Mouse (Mus musculus) neural tube, embryonic 15.5 days (tissue): ENCODE measurements around the gene Slc38a1. TPM values are rescaled to one million over a fixed set of nuclear protein-coding genes. Genes with fewer than 3 reads are reported as not detected.

ENCODE experiments used
- ATAC-seq: fragments of 200-750 bp; cut with Nextera tagmentation; 2 replicates; pipeline ENCODE4 v1.8.0; 2017; ENCODE audit warnings: mild to moderate bottlenecking, moderate TSS enrichment, moderate library complexity; ENCODE audit not compliant: low FRiP score
- H3K27ac ChIP-seq: fragments of 300-500 bp; sonication (generic); replicated peaks from 2 replicates; pipeline ENCODE4 v1.5.1; 2015; ENCODE audit warnings: mild to moderate bottlenecking, inconsistent platforms
- H3K27me3 ChIP-seq: fragments of 300-500 bp; sonication (generic); replicated peaks from 2 replicates; pipeline ENCODE4 v1.6.1; 2015; ENCODE audit warnings: inconsistent platforms
- H3K36me3 ChIP-seq: fragments of 300-500 bp; sonication (generic); 2 replicates; pipeline ENCODE4 v1.6.1; 2015; ENCODE audit warnings: inconsistent platforms
- H3K4me1 ChIP-seq: fragments of 300-500 bp; sonication (generic); 2 replicates; pipeline ENCODE4 v1.6.1; 2015; ENCODE audit warnings: inconsistent platforms
- H3K4me2 ChIP-seq: fragments of 300-500 bp; sonication (generic); 2 replicates; pipeline ENCODE4 v1.6.1; 2015; ENCODE audit warnings: inconsistent platforms, mild to moderate bottlenecking, moderate library complexity
- H3K4me3 ChIP-seq: fragments of 300-500 bp; sonication (generic); replicated peaks from 2 replicates; pipeline ENCODE4 v1.5.1; 2015; ENCODE audit warnings: mild to moderate bottlenecking, inconsistent platforms
- H3K9ac ChIP-seq: fragments of 300-500 bp; sonication (generic); replicated peaks from 2 replicates; pipeline ENCODE4 v1.6.1; 2015; ENCODE audit warnings: mild to moderate bottlenecking, inconsistent platforms
- H3K9me3 ChIP-seq: fragments of 300-500 bp; sonication (generic); replicated peaks from 2 replicates; pipeline ENCODE4 v1.6.1; 2016; ENCODE audit warnings: inconsistent platforms
- WGBS: fragments of 180-500 bp; shearing (Covaris S2); methylation state at CpG from one replicate; pipeline ENCODE4 v1.1.7; 2015; ENCODE audit warnings: mixed read lengths; 5-methylcytosine and 5-hydroxymethylcytosine counted together
- polyA plus RNA-seq: library from polyadenylated mRNA; unstranded; fragments of >200 nt; fragmentation: Nextera tagmentation; extraction: Ambion mirVana; gene quantifications from 2 replicates; pipeline ENCODE4 v1.2.1, GENCODE M21; 2015

Slc38a1 gene
- 127 and 134 TPM in 2 replicates for polyA plus RNA-seq

DNA sequence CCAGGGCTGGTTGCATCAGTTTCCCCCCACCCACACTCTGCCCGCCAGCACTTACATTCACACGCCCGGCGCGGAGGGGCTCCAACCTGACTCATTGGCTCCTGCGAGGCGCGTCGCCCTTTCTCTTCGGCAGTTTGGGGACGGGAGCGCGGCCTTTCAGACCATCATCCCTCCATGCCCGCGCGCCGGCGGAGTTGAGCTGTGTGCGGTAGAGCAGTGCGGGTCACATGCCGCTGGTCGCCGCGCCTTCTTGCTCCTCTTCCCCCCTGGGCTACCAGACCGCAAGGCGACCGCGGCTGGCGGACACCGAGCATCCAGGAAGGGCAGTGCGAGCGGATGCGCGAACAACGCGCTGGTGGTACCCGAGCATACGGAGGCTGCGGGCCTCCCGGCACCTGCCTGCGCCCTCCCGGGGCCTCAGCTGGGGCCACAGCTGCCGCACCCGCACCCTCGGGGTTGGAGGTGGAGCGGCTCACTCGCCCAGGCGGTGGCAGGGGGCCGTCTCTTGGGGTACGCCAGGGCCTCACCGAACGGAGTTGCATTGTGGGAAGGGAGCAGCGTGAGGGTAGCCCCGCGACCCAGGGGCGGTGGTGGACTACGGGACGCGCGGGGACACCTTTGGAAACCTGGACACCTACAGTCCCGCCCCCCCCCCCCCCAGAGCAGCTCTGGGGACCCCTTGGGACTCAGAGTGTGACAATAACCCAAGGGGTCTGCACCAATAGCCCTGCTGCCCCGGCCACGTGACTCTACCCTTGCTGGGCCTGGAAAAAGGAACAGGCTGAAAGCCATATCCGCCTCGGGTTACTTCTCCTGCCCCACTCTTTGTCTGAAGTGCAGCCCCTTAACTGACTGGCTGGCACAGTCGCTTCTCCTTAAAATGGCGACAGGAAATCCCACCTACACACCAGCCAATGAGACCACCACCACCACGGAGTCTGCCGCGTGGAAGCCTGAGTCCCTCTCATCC, at the start of gene Slc38a1:
TSS of gene Slc38a1 (minus strand) at position 478 of the 970 bp plus-strand sequence.
- peak within 1 kb of the TSS; percentile 86 for H3K4me3 ChIP-seq
- no peaks in the 10 kb centered on the region for H3K36me3 ChIP-seq
- H3K4me1 ChIP-seq = peaks cover 34% of the 10 kb centered on the region
- H3K4me2 ChIP-seq = peak within 1 kb of the TSS; percentile 81
- peak within 1 kb of the TSS; percentile 100 for H3K9ac ChIP-seq
- H3K27ac ChIP-seq = peak within 1 kb of the TSS; percentile 100
- ATAC-seq = peak; percentile 80
- H3K27me3 ChIP-seq = no peaks in the 10 kb centered on the region
- under 1% methylated on average over 65 of the region's 70 CpGs for WGBS
- no peaks in the 10 kb centered on the region for H3K9me3 ChIP-seq

DNA sequence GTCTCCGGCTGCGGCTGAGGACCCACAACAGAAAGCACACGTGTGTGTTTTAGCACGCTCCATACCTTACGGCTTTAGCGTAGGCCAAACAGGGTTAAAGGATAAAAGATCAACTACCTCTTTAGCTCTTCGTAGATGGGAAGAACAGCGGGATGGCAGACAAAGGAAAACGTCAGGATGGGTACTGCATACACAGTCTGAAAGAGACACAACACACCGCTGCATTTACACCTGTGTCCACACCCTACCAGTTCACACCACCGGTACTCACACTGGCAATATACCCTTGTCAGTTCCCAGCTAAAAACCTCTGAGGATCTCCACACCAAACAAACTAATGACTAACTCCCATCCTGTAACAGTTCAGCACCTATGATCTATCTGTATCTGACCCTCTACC, 49.7 kb upstream of the Slc38a1 start:
- no peak overlapping the region for H3K9ac ChIP-seq
- peaks cover 51% of the 10 kb centered on the region for H3K4me1 ChIP-seq
- H3K9me3 ChIP-seq = no peaks in the 10 kb centered on the region
- no peak for ATAC-seq
- 94% methylated on average over 11 of the region's 11 CpGs for WGBS
- H3K27me3 ChIP-seq = no peaks in the 10 kb centered on the region
- no peak overlapping the region for H3K4me3 ChIP-seq
- H3K4me2 ChIP-seq = no peak overlapping the region
- no peak overlapping the region for H3K27ac ChIP-seq
- H3K36me3 ChIP-seq = peaks cover 84% of the 10 kb centered on the region

DNA sequence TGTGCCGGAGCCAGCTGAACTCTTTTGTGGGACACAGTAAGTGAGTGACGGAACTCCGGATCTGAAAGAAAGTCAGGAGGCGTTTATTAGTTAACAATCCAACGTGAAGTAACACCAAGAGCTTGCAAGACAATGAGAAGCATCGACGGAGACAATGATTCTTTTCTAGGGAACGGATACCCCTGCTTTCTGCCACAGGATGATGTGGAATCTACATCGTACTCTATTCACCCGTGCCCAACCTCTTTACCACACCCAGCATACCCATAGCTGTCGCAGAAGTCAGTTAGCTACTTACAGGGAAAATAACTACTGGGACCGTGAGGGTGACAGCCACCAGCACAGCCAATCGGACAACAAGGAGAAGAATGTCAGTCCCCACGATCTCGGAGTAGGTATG, 48.7 kb upstream of the Slc38a1 start:
- no peak overlapping the region for H3K9ac ChIP-seq
- H3K9me3 ChIP-seq = no peaks in the 10 kb centered on the region
- no peak overlapping the region for H3K27ac ChIP-seq
- 87% methylated on average over 15 of the region's 15 CpGs for WGBS
- no peak overlapping the region for H3K4me3 ChIP-seq
- H3K4me1 ChIP-seq = peaks cover 41% of the 10 kb centered on the region
- no peak for ATAC-seq
- peaks cover 83% of the 10 kb centered on the region for H3K36me3 ChIP-seq
- no peak overlapping the region for H3K4me2 ChIP-seq
- H3K27me3 ChIP-seq = no peaks in the 10 kb centered on the region

DNA sequence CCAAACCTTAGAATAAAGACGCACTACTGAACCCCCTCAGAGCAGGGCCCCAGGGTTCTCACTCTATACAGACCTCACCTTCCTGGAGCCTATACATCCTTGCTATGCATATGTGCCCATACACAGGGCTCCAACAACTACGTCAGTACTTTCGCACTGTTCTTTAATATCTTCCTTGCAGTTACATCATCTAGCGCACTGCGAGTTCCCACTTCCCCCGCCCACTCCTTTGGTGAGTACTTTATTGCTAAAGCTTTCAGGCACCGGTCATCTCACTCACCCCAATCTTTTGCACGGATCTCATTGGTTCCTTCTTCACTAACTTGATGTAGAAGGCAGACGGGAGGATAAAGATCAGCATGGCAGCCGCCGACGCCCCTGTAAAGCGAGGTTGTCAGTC, 48.1 kb upstream of the Slc38a1 start:
- Histone ChIP-seq H3K4me2 (no peak overlapping the region), H3K9ac (no peak overlapping the region), H3K4me3 (no peak overlapping the region), H3K36me3 (peaks cover 80% of the 10 kb centered on the region), H3K9me3 (no peaks in the 10 kb centered on the region), H3K4me1 (peaks cover 36% of the 10 kb centered on the region), H3K27me3 (no peaks in the 10 kb centered on the region), H3K27ac (no peak overlapping the region)
- no peak for ATAC-seq
- WGBS = 94% methylated on average over 13 of the region's 13 CpGs

DNA sequence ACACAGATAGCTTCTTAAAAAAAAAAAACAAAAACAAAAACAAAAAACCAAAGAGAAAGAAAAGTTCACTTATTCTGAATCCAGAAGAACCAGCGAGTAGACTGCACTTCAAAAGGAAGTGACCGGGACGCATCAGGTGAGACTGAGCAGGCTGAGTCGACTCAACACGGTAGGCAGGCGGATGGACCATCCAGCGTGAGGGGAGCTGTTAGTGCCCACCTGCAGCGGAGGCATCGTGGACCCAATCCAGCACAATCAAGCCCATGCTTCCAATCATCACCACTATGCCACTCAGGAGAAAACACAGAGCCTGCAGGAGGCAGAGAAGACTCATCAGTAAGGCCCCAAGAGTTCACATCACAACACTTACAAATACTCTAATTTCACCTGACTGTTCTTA, 47.2 kb upstream of the Slc38a1 start:
- no peaks in the 10 kb centered on the region for H3K27me3 ChIP-seq
- 83% methylated on average over 9 of the region's 9 CpGs for WGBS

DNA sequence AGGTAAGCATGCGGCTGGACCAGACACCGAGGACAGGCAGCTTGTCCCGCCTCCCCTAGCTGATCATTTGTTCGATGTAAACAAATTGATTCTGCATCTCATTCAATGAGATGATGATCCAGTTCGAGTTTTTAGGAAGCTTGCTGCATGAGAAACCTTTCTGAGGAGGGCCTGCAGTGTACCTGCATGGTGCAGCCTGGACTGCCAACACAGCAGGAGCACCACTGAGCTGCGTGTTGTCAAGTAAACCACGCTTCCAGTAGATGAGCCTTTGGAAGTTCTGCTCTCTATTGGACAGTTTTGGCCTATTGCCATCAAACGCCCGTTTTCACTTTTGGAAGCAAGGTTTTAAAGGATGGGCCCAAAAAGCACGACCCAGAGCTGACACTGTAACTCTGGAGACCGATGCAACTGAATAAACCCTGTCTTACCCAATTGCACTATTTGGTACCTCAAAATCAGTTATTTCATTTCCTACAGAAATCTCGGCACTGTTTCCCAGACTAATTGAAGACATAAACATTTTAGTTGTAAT, 46.1 kb upstream of the Slc38a1 start:
- Histone ChIP-seq H3K9ac (no peak overlapping the region), H3K36me3 (peaks cover 61% of the 10 kb centered on the region), H3K4me2 (no peak overlapping the region), H3K27ac (no peak overlapping the region), H3K4me3 (no peak overlapping the region), H3K4me1 (peaks cover 20% of the 10 kb centered on the region), H3K27me3 (no peaks in the 10 kb centered on the region), H3K9me3 (no peaks in the 10 kb centered on the region)
- WGBS = 83% methylated on average over 12 of the region's 12 CpGs
- no peak for ATAC-seq

More for the DNA sequence above, 47.2 kb upstream of the Slc38a1 start:
- no peaks in the 10 kb centered on the region for H3K9me3 ChIP-seq
- peaks cover 71% of the 10 kb centered on the region for H3K36me3 ChIP-seq
- ATAC-seq = no peak
- no peak overlapping the region for H3K4me2 ChIP-seq
- no peak overlapping the region for H3K27ac ChIP-seq
- H3K4me1 ChIP-seq = peaks cover 27% of the 10 kb centered on the region
- no peak overlapping the region for H3K4me3 ChIP-seq
- H3K9ac ChIP-seq = no peak overlapping the region

DNA sequence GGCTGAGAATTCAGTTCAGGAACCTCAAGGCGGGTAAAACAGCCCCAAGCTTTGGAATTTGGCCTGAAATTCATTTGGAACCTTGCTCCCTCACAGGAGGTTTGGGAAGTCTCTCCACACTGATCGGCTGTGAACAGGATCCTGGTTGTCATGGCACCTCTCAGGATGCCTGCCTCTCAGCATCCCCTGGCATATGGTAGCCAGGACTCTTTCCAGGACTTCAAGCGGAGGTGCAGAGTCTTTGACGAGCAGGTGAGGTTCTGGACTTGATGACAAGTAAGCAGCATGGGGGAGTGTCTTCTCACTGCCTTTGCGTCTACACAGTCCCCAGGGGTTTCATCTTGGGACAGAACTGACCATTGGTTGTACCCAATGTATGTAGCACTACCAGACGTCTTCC, 45.3 kb upstream of the Slc38a1 start:
- H3K4me1 ChIP-seq = peaks cover 14% of the 10 kb centered on the region; the same call in 1 of the 2 replicates
- ATAC-seq = no peak
- no peak overlapping the region for H3K9ac ChIP-seq
- WGBS = 83% methylated on average over 6 of the region's 6 CpGs
- no peak overlapping the region for H3K4me2 ChIP-seq
- no peak overlapping the region for H3K27ac ChIP-seq
- peaks cover 53% of the 10 kb centered on the region for H3K36me3 ChIP-seq
- no peaks in the 10 kb centered on the region for H3K9me3 ChIP-seq
- no peak overlapping the region for H3K4me3 ChIP-seq
- no peaks in the 10 kb centered on the region for H3K27me3 ChIP-seq

DNA sequence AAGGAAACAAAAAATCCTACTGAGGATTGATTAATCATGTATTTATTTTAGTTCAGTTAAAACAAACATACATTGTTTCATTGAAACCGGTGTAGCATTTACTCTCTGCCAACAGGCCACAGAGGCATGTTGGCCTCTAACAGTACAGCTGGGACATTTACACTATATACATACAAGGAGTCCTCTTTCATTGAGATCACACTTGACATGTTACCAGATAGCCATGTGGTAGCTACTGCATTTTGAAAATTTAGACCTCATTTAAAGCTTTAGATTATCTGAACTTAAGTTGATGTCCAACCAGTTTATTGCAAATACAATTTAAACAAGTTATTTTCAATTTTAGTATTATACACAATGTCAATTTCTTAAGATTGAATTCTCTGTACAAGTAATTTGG, 44.7 kb upstream of the Slc38a1 start:
- 49% methylated on average over 1 of the region's 1 CpGs for WGBS
- Histone ChIP-seq H3K4me2 (no peak overlapping the region), H3K27me3 (no peaks in the 10 kb centered on the region), H3K9me3 (no peaks in the 10 kb centered on the region), H3K4me1 (peaks cover 13% of the 10 kb centered on the region; the same call in 1 of the 2 replicates), H3K27ac (no peak overlapping the region), H3K36me3 (peaks cover 46% of the 10 kb centered on the region), H3K4me3 (no peak overlapping the region), H3K9ac (no peak overlapping the region)
- ATAC-seq = no peak

DNA sequence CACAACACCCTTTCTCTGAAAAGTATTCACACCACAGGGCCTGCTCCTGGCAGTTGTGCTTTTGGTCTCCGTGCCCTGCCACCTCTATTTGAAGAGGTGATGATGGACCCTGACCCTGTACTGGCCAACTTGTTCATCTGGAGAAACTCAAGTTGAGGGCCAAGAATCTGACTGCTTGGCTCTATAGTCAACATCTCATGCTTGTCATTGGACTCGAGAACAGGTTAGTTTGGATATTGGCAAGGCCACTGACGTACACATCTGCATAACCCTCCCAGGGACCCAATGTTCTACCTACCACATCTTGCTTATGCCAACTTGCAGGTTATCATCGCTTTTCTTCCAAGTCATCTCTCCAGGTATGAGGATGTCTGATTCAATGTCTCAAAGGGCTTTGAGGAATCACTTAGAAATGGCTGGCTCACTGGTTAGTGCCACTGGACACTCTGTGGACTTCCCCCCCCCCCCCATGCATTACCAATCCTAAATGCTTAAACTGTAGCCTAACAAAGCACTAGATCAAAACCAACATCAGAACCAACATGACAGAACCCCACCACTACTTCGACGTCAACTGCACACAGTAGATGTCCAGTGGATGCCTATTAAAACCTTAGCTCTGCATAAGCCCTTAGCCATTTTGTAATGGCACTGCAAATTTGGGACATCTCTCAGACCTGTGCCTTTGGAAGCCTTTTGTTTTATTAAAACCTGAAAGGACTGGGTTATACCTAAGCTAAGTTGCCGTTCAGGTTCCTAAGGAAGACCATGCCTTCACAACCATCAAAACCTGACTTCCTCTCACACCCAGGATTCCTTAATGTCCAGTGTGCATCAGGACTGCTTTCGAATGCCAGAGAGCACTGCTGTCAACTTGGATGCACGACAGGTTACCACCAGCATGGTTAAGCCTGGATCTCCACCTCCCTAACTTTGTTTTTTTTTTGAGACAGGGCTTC, 43.8 kb upstream of the Slc38a1 start:
- no peak overlapping the region for H3K9ac ChIP-seq
- no peaks in the 10 kb centered on the region for H3K27me3 ChIP-seq
- H3K4me2 ChIP-seq = no peak overlapping the region
- H3K9me3 ChIP-seq = no peaks in the 10 kb centered on the region
- ATAC-seq = no peak
- 83% methylated on average over 9 of the region's 9 CpGs for WGBS
- H3K4me3 ChIP-seq = no peak overlapping the region
- peaks cover 37% of the 10 kb centered on the region for H3K36me3 ChIP-seq
- H3K4me1 ChIP-seq = peaks cover 13% of the 10 kb centered on the region; the same call in 1 of the 2 replicates
- no peak overlapping the region for H3K27ac ChIP-seq

DNA sequence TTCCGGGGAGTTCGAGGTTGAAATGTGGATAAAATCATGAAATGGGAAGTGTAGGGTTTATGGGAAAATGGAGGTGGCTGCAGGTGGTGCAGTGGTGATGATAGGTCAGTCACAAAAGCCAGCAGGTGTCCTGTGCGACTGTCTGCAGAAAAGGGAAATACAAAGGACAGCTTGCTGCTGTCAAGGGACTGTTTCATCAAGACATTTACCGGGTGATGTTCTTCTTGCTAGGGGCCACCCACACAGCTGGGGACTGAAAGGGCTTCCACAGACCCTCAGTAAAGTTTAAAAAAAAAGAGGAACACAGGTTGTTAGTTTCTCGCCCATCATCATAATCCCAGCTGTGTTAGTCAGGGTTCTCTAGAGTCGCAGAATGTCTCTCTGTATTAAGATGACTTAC, 42.6 kb upstream of the Slc38a1 start:
- H3K4me2 ChIP-seq = no peak overlapping the region
- H3K4me3 ChIP-seq = no peak overlapping the region
- no peaks in the 10 kb centered on the region for H3K27me3 ChIP-seq
- peaks cover 9% of the 10 kb centered on the region; the same call in 1 of the 2 replicates for H3K4me1 ChIP-seq
- no peak overlapping the region for H3K27ac ChIP-seq
- H3K9ac ChIP-seq = no peak overlapping the region
- 59% methylated on average over 6 of the region's 6 CpGs for WGBS
- peaks cover 25% of the 10 kb centered on the region for H3K36me3 ChIP-seq
- H3K9me3 ChIP-seq = no peaks in the 10 kb centered on the region
- ATAC-seq = no peak

DNA sequence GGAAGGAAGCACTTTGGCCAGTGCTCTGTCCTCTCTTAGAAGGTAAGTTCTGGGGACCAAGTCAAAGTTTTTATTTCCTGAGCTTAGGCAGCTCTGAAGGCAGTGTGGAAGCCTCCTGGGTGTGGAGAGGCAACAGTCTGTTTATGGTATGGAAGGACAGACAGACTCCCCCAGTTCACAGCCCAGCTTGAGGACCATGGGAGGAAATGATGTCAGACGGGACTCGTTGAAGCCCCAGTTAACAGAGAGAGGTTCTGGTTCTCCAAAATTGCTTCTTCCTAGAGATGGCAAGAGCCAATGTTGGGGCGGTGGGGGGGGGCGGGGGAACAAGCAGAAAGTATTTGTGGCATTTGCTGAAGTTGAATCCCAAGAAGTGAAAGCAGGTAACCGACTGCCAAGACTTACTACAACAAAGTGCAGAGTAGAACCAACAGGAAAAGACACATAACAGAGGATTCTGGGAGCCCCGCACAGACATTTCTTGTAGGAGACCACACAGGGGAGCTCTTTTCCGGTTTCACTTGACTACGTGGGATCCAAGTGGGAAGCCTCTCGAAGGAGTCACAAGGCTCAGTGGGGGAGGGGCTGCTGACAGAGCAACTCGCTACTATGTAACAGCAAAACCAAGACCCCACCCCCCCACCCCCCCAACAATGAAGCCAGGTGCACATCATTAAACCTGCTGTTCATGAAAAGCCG, 41.6 kb upstream of the Slc38a1 start:
- no peak overlapping the region for H3K27ac ChIP-seq
- no peaks in the 10 kb centered on the region for H3K9me3 ChIP-seq
- 0 out of 2 replicates have a peak, but pooled peaks cover 9% of the 10 kb centered on the region for H3K4me1 ChIP-seq
- ATAC-seq = no peak
- H3K27me3 ChIP-seq = no peaks in the 10 kb centered on the region
- H3K36me3 ChIP-seq = peaks cover 18% of the 10 kb centered on the region
- no peak overlapping the region for H3K4me2 ChIP-seq
- no peak overlapping the region for H3K4me3 ChIP-seq
- 42% methylated on average over 11 of the region's 11 CpGs for WGBS
- no peak overlapping the region for H3K9ac ChIP-seq
